Mouse (Mus musculus): Measurements from ENCODE around the gene Capza1.
"Not testable (repeated sequence)": the region's sequence is repeated elsewhere in the genome, so short reads cannot be mapped to it uniquely, and the experiment has no call there.

Capza1 gene

DNA sequence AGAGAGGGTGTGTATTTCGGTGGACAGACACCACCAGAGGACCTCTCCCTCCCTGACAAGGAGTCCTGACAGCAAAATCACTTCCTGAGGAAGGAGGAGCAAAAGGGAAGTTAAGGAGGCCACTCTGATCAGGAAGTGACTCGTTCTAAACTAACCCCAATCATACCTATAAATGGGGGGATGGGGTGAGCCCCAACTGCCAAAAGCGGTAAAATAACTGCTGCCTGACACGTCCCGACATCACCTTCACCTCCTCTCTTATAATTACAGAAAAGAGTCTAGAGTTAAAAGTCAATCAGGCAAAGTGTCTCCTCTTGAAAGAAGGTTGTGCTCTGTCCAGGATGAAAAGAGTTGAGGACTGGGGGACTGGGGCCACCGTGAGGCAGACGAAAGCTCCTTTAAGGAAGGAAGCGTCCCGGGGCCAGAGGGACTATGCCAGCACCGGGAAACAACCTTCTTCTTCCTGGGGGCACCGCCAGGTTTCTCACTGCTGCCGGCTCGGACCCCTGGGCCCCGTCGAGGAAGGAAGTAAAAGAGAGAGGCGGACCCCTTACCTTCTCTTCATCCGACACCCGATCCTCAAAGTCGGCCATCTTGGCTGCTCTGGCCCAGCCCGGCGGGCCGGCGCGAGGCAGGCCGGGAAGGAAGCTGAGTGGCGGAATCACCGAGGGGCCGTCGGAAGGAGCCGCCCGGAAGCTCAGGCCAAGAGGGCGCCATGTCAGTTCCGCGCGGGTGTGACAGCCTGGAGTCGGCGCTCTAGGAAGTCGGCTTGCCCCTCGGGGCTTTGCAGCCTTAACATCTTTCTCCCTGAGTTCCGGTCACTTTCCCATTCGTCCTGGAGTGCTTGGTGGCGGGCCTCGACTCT lies at the start of gene Capza1, which contains the start of gene St7l:
Capza1 (minus strand) TSS at position 720 of the 865 bp plus-strand sequence.
St7l (plus strand) TSS at position 220 of the 865 bp plus-strand sequence.
- peak; percentile 85 to 91 for DNase-seq (ENCODE audit: low spot score in 2 of 2)

- no peak for DNase-seq (ENCODE audit: low spot score in 2 of 2)
Measured at GRCm38 (mm10) chr3:104909195-104909594, 44.9 kb upstream of the Capza1 start.

GRCm38 (mm10) chr3:104906007-104906406 lies 41.7 kb upstream of the Capza1 start:
- no peak for DNase-seq (ENCODE audit: low spot score in 2 of 2)

DNA sequence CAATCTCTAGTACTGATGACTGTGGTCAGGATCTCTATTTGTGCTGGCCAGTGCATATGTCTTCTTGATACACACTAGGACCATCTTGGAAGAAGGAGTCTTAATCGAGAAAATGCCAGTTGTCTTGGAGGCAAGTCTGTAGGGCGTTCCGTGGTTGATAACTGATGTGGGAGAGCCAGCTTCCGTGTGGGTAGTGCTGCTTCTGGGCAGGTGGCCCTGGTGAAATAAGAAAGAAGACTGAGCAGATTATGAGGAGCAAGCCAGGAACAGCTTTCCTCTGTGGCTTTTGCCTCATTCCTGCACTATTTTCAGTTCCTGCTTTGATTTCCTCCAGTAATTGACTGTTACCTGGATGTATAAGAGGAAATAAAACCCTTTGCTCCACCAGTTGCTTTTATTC lies 41.1 kb upstream of the Capza1 start:
- no peak for DNase-seq (ENCODE audit: low spot score in 2 of 2)

GRCm38 (mm10) chr3:104901154-104901553 lies 36.8 kb upstream of the Capza1 start:
- no peak for DNase-seq (ENCODE audit: low spot score in 2 of 2)

DNA sequence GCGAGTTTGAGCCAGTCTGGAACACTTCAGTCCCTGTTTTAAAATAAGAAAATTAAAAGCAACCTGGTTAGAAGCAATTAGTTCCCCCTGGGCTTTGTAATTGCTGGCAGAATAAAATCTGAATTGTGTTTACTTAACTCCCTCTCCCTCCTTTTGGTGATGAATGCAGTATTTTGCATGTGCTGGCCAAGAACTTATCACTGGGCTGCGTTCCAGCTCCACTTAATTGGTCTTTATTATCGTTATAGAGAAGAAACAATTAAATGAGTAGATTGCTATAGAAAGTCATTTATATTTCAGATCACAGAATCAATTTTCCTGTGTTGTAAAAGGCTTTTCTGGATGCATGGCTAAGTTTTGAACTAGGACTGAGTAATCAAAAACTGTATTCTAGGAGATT lies 31.8 kb upstream of the Capza1 start:
- no peak for DNase-seq (ENCODE audit: low spot score in 2 of 2)

DNA sequence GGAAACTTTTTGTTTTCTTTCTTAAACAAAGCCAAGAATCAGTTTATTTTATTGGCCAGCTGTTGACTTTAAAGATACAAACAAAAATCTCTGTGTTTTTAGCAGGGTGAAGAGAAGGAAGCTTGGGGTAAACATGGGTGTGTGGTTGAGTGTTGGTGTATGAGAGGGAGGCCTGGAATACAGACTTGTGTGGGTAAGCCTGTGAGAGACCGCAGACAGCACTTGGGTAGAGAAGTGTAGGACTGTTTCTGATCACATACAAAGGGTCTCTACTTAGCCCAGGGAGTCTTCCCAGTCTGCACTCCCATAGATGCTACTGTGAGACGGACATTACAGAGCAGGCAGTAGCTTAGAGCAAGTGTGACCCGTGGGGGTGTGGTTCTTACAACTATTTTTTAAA lies 24.3 kb upstream of the Capza1 start:
- no peak for DNase-seq (ENCODE audit: low spot score in 2 of 2)

DNA sequence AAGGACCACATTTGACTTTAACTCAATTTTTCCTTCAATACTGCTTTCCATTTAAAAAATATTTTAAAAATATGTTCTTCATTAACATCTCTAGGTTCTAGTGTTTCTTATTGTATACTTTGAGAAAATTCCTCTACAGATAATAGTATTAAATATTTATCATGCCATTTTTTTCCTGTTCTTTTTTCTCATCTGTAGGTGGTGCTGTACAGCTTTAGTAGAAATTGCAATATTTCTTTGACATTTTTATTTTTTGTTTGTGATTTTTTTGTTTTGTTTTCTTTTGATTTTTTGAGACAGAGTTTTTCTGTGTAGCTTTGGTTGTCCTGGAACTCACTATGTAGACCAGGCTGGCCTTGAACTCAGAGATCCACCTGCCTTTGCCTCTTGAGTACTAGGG lies 5.3 kb upstream of the Capza1 start:
- DNase-seq (ENCODE audit: low spot score in 2 of 2) = no peak

DNA sequence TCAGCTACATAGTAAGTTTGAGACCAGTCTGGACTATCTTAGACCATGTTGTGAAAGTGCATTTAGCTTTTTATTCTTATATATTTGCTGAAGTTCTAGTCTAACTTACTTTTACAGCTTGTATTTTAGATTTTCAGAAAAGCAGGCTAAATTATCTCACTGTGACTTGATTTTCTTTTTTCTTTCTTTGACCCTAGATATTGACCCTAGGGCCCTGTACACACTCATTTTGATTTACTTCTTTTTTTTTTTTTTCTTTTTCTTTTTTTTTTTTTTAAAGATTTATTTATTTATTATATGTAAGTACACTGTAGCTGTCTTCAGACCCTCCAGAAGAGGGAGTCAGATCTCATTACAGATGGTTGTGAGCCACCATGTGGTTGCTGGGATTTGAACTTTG lies 2.4 kb upstream of the Capza1 start:
- DNase-seq (ENCODE audit: low spot score in 2 of 2) = not testable (repeated sequence)

GRCm38 (mm10) chr3:104865341-104865788 lies 1.1 kb upstream of the Capza1 start:
- no peak for DNase-seq (ENCODE audit: low spot score in 2 of 2)

DNA sequence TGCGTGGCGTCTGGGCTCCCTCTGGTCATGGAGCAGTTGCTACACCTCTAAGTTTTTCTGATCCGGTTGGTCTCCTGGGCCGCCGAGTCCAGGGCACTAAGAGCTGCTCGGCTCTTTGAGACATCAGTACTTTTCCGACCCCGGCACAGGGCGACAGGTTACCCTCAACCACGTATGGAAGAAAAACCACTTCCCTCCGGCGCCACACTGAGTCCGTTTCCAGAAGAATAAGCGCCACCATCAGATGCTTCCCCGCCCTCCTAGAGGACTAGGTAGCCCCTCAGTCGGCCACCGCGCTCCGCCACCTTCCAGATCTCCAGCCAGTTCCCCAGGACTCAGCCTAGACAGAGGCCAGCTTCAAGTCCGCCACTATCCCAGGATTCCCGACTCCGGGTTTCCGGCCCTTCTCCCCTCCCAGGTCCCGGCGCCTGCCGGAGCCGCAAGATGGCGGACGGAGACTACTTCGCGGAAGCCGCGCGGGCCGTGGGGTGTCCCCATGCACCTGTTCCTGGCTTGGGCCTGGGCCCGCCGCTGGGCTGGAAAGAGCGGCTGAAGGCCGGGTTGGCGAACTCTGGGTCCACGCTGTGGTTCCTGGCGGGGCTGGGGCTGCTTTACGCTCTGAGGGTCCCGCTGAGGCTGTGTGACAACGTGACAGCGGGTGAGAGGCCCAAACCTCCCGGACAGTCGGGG lies 491 bp upstream of the Capza1 start:
- DNase-seq (ENCODE audit: low spot score in 2 of 2) = peak; percentile 85 to 89

- no peak for DNase-seq (ENCODE audit: low spot score in 2 of 2)
Measured at GRCm38 (mm10) chr3:104858560-104858959, 5.7 kb downstream of the Capza1 start.

- DNase-seq (ENCODE audit: low spot score in 2 of 2) = no peak
Measured at GRCm38 (mm10) chr3:104856106-104856505, 8.2 kb downstream of the Capza1 start.

- no peak for DNase-seq (ENCODE audit: low spot score in 2 of 2)
Measured at GRCm38 (mm10) chr3:104854866-104855265, 9.4 kb downstream of the Capza1 start.

DNA sequence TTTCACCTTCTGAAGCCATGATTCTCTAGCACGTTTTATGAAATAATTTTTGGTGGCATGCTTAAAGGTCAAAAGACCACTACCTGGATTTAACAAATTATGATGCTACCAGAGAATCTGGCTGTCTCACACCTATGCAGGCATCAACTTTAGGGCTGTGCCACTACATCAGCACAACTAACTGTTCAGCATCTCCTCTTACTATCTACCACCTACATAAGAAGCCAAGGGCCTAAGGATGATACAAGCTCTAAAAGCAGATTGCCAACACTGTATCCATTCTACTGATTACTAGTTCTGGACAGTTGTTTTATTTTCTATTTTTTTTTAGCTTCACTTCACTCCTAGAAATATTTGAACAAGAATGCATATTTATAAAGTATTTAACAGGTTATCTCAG lies 9.8 kb downstream of the Capza1 start:
- DNase-seq (ENCODE audit: low spot score in 2 of 2) = no peak

GRCm38 (mm10) chr3:104846601-104847000 lies 17.7 kb downstream of the Capza1 start:
- DNase-seq (ENCODE audit: low spot score in 2 of 2) = no peak

- no peak for DNase-seq (ENCODE audit: low spot score in 2 of 2)
Measured at GRCm38 (mm10) chr3:104841049-104841448, 23.3 kb downstream of the Capza1 start.

DNA sequence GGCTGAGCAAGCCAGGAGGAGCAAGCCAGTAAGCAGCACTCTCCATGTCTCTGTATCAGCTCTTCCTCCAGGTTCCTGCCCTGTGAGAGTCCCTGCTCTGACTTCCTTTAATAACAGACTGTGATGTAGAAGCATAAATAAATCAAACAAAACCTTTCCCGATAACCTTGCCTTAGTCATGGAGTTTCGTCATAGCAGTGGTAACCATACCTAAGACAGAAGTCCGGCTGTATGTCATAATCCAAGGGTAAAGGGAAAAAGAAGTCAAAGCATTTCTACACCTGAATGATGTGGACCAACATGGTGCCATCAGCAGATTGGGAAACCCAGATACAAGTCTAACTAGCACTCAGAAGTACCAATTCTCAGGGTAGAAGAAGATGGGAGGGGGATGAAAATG lies 28.5 kb downstream of the Capza1 start:
- no peak for DNase-seq (ENCODE audit: low spot score in 2 of 2)

DNA sequence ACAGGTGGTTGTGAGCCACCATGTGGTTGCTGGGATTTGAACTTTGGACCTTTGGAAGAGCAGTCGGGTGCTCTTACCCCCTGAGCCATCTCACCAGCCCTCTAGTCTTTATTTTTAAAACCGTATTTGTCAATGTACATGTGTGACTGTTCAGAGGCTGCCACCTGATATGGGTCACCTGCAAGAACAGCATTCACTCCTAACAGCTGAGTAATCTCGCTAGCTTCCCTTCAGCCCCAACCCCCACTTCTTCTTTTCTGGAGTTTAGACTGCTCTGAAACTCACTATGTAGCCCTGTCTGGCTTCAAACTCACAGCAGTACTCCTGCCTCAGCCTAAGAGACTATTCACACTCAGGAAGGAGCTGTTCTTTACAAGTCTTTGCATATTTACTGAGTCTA lies 41.9 kb downstream of the Capza1 start:
- no peak for DNase-seq (ENCODE audit: low spot score in 2 of 2)

- no peak for DNase-seq (ENCODE audit: low spot score in 2 of 2)
Measured at GRCm38 (mm10) chr3:104820426-104820825, 43.9 kb downstream of the Capza1 start.

GRCm38 (mm10) chr3:104818749-104819134 lies 45.6 kb downstream of the Capza1 start:
- DNase-seq (ENCODE audit: low spot score in 2 of 2) = no peak

- DNase-seq (ENCODE audit: low spot score in 2 of 2) = peak; percentile 54 to 65
Measured at GRCm38 (mm10) chr3:104817991-104818748, 46.1 kb downstream of the Capza1 start, which contains the start of gene Mov10. TSS of gene Mov10 (minus strand) at chr3:104818563.
